Mouse (Mus musculus) MEL (cell line): ENCODE results near the gene Gopc. TPM values are rescaled to one million over a fixed set of nuclear protein-coding genes. Genes with fewer than 3 reads are reported as not detected.

Experiments
- DNase-seq: peaks from one replicate; pipeline ENCODE4 v3.0.0; 2011; ENCODE audit warnings: low read depth, low spot score
- H3K27ac ChIP-seq: 2 replicates; pipeline ENCODE4 v1.5.1; 2012; ENCODE audit warnings: low read depth, mild to moderate bottlenecking, control low read depth, low read length, moderate library complexity; ENCODE audit not compliant: control insufficient read depth
- H3K27me3 ChIP-seq, 2 experiments: fragments of 150-350 bp in 1 of 2; sonication (generic) in 1 of 2; 2 replicates each; pipeline ENCODE4 v1.6.1; 2012; ENCODE audit warnings: low read length in 2 of 2, mild to moderate bottlenecking in 2 of 2, improper control_type of control experiment in 1 of 2, moderate library complexity in 1 of 2; ENCODE audit not compliant: insufficient read depth in 2 of 2, control insufficient read depth in 1 of 2
- H3K36me3 ChIP-seq, 2 experiments: 2 replicates each; pipeline ENCODE4 v1.6.1; 2012 to 2014; ENCODE audit warnings: low read length in 2 of 2, improper control_type of control experiment in 1 of 2, inconsistent platforms in 1 of 2, mild to moderate bottlenecking in 1 of 2; ENCODE audit not compliant: insufficient read depth in 2 of 2, control insufficient read depth in 1 of 2
- H3K4me1 ChIP-seq, 2 experiments: fragments of 150-350 bp in 1 of 2; sonication (generic) in 1 of 2; 2 replicates each; pipeline ENCODE4 v1.6.1; 2012; ENCODE audit warnings: low read length in 2 of 2, improper control_type of control experiment in 1 of 2, mild to moderate bottlenecking in 1 of 2; ENCODE audit not compliant: insufficient read depth in 2 of 2, control insufficient read depth in 1 of 2
- H3K4me3 ChIP-seq, 2 experiments: fragments of 150-350 bp in 1 of 2; sonication (generic) in 1 of 2; 2 replicates each; pipeline ENCODE4 v1.5.1; 2012; ENCODE audit warnings: low read depth in 2 of 2, low read length in 2 of 2, mild to moderate bottlenecking in 2 of 2, moderate library complexity in 2 of 2, control low read depth in 1 of 2, improper control_type of control experiment in 1 of 2; ENCODE audit not compliant: control insufficient read depth in 1 of 2, insufficient read depth in 1 of 2
- H3K79me2 ChIP-seq: 2 replicates; pipeline ENCODE4 v1.6.1; 2012; ENCODE audit warnings: mild to moderate bottlenecking, low read length, moderate library complexity; ENCODE audit not compliant: control insufficient read depth, poor library complexity, insufficient read depth
- H3K9ac ChIP-seq: 2 replicates; pipeline ENCODE4 v1.6.1; 2012; ENCODE audit warnings: low read depth, mild to moderate bottlenecking, control low read depth, low read length, moderate library complexity; ENCODE audit not compliant: control insufficient read depth, poor library complexity, severe bottlenecking
- H3K9me3 ChIP-seq: fragments of 150-350 bp; sonication (generic); replicated peaks from 2 replicates; pipeline ENCODE4 v1.6.1; 2012; ENCODE audit warnings: mild to moderate bottlenecking, low read length, improper control_type of control experiment, moderate library complexity; ENCODE audit not compliant: insufficient read depth
- BHLHE40 ChIP-seq: IDR thresholded peaks from 2 replicates; pipeline ENCODE4 v1.6.1; 2012; ENCODE audit warnings: low read depth, mild to moderate bottlenecking, inconsistent platforms, low read length, improper control_type of control experiment, borderline replicate concordance
- CHD1 ChIP-seq: IDR thresholded peaks from 2 replicates; pipeline ENCODE4 v1.6.1; 2012; ENCODE audit warnings: low read depth, mild to moderate bottlenecking, inconsistent platforms, low read length, improper control_type of control experiment
- CHD2 ChIP-seq: IDR thresholded peaks from 2 replicates; pipeline ENCODE4 v1.6.1; 2011; ENCODE audit warnings: low read length, improper control_type of control experiment
- CTCF ChIP-seq, 3 experiments: IDR thresholded peaks in 2 of 3; conservative IDR thresholded peaks in 1 of 3; 2 replicates each; pipeline ENCODE4 v1.5.1; 2011 to 2012; ENCODE audit warnings: low read length in 3 of 3, low read depth in 2 of 3, mild to moderate bottlenecking in 2 of 3, improper control_type of control experiment in 1 of 3, inconsistent platforms in 1 of 3, mixed read lengths in 1 of 3, moderate library complexity in 1 of 3; ENCODE audit not compliant: control insufficient read depth in 1 of 3, insufficient read depth in 1 of 3, poor library complexity in 1 of 3, severe bottlenecking in 1 of 3
- E2F4 ChIP-seq: IDR thresholded peaks from 2 replicates; pipeline ENCODE4 v1.6.1; 2011; ENCODE audit warnings: low read depth, low read length, improper control_type of control experiment, borderline replicate concordance
- ELF1 ChIP-seq: IDR thresholded peaks from 2 replicates; pipeline ENCODE4 v1.6.1; 2014; ENCODE audit warnings: low read depth, mild to moderate bottlenecking, inconsistent platforms, low read length, improper control_type of control experiment, moderate library complexity
- EP300 ChIP-seq, 2 experiments: IDR thresholded peaks; 2 replicates each; pipeline ENCODE4 v1.6.1; 2011; ENCODE audit warnings: improper control_type of control experiment in 2 of 2, low read length in 2 of 2, low read depth in 1 of 2, mild to moderate bottlenecking in 1 of 2
- ETS1 ChIP-seq: IDR thresholded peaks from 2 replicates; pipeline ENCODE4 v1.6.1; 2012; ENCODE audit warnings: low read depth, mild to moderate bottlenecking, inconsistent platforms, low read length, improper control_type of control experiment, moderate library complexity
- GATA1 ChIP-seq: IDR thresholded peaks from 2 replicates; pipeline ENCODE4 v1.6.1; 2011; ENCODE audit warnings: low read depth, low read length, improper control_type of control experiment
- HCFC1 ChIP-seq: IDR thresholded peaks from 2 replicates; pipeline ENCODE4 v1.6.1; 2012; ENCODE audit warnings: low read depth, mild to moderate bottlenecking, inconsistent platforms, low read length, improper control_type of control experiment, moderate library complexity
- JUND ChIP-seq: IDR thresholded peaks from 2 replicates; pipeline ENCODE4 v1.6.1; 2011; ENCODE audit warnings: low read depth, mild to moderate bottlenecking, improper control_type of control experiment, low read length
- KAT2A ChIP-seq: conservative IDR thresholded peaks from 2 replicates; pipeline ENCODE4 v1.6.1; 2012; ENCODE audit warnings: low read depth, low read length, improper control_type of control experiment, inconsistent platforms
- MAFK ChIP-seq: IDR thresholded peaks from 2 replicates; pipeline ENCODE4 v1.6.1; 2011; ENCODE audit warnings: low read depth, mild to moderate bottlenecking, low read length, improper control_type of control experiment, borderline replicate concordance
- MAX ChIP-seq: IDR thresholded peaks from 2 replicates; pipeline ENCODE4 v1.6.1; 2011; ENCODE audit warnings: low read length, improper control_type of control experiment
- MAZ ChIP-seq: IDR thresholded peaks from 2 replicates; pipeline ENCODE4 v1.6.1; 2012; ENCODE audit warnings: low read depth, mild to moderate bottlenecking, inconsistent platforms, low read length, improper control_type of control experiment
- MEF2A ChIP-seq: IDR thresholded peaks from 2 replicates; pipeline ENCODE4 v1.6.1; 2014; ENCODE audit warnings: low read depth, mild to moderate bottlenecking, inconsistent platforms, low read length, improper control_type of control experiment; ENCODE audit not compliant: poor library complexity, insufficient replicate concordance, severe bottlenecking; ENCODE audit errors: extremely low read depth
- MXI1 ChIP-seq: IDR thresholded peaks from 2 replicates; pipeline ENCODE4 v1.6.1; 2011; ENCODE audit warnings: mild to moderate bottlenecking, low read depth, low read length, improper control_type of control experiment
- MYB ChIP-seq: IDR thresholded peaks from 2 replicates; pipeline ENCODE4 v1.6.1; 2011; ENCODE audit warnings: mild to moderate bottlenecking, low read depth, low read length, improper control_type of control experiment
- MYC ChIP-seq: IDR thresholded peaks from 2 replicates; pipeline ENCODE4 v1.6.1; 2011; ENCODE audit warnings: low read depth, mild to moderate bottlenecking, low read length, improper control_type of control experiment, moderate library complexity
- NRF1 ChIP-seq: IDR thresholded peaks from 2 replicates; pipeline ENCODE4 v1.6.1; 2014; ENCODE audit warnings: low read depth, mild to moderate bottlenecking, inconsistent platforms, low read length, improper control_type of control experiment, moderate library complexity; ENCODE audit not compliant: poor library complexity, insufficient read depth, severe bottlenecking
- POLR2A ChIP-seq, 2 experiments: IDR thresholded peaks; 2 replicates each; pipeline ENCODE4 v1.6.1; 2011 to 2012; ENCODE audit warnings: low read length in 2 of 2, mild to moderate bottlenecking in 2 of 2, control low read depth in 1 of 2, improper control_type of control experiment in 1 of 2, low read depth in 1 of 2, moderate library complexity in 1 of 2; ENCODE audit not compliant: control insufficient read depth in 1 of 2, insufficient read depth in 1 of 2, poor library complexity in 1 of 2
- POLR2AphosphoS2 ChIP-seq: IDR thresholded peaks from 2 replicates; pipeline ENCODE4 v1.6.1; 2011; ENCODE audit warnings: low read length, improper control_type of control experiment
- POLR2AphosphoS5 ChIP-seq: IDR thresholded peaks from 2 replicates; pipeline ENCODE4 v1.6.1; 2012; ENCODE audit warnings: low read depth, borderline replicate concordance, mild to moderate bottlenecking, inconsistent platforms, low read length, moderate library complexity, mixed read lengths
- RAD21 ChIP-seq: IDR thresholded peaks from 2 replicates; pipeline ENCODE4 v1.6.1; 2011; ENCODE audit warnings: mild to moderate bottlenecking, low read depth, low read length, improper control_type of control experiment
- RCOR1 ChIP-seq: IDR thresholded peaks from 2 replicates; pipeline ENCODE4 v1.6.1; 2012; ENCODE audit warnings: low read depth, mild to moderate bottlenecking, inconsistent platforms, low read length, improper control_type of control experiment
- SIN3A ChIP-seq: IDR thresholded peaks from 2 replicates; pipeline ENCODE4 v1.6.1; 2012; ENCODE audit warnings: low read length, improper control_type of control experiment, inconsistent platforms
- SMC3 ChIP-seq: IDR thresholded peaks from 2 replicates; pipeline ENCODE4 v1.6.1; 2011; ENCODE audit warnings: low read depth, low read length, improper control_type of control experiment
- TAL1 ChIP-seq: IDR thresholded peaks from 2 replicates; pipeline ENCODE4 v1.6.1; 2012; ENCODE audit warnings: mild to moderate bottlenecking, inconsistent platforms, low read length, moderate library complexity, mixed read lengths
- TBP ChIP-seq: IDR thresholded peaks from 2 replicates; pipeline ENCODE4 v1.8.0; 2011; ENCODE audit warnings: low read depth, low read length, improper control_type of control experiment
- TCF12 ChIP-seq: IDR thresholded peaks from 2 replicates; pipeline ENCODE4 v1.6.1; 2014; ENCODE audit warnings: low read depth, mild to moderate bottlenecking, inconsistent platforms, low read length, improper control_type of control experiment, moderate library complexity
- UBTF ChIP-seq: IDR thresholded peaks from 2 replicates; pipeline ENCODE4 v1.6.1; 2012; ENCODE audit warnings: low read depth, mild to moderate bottlenecking, inconsistent platforms, low read length, improper control_type of control experiment, moderate library complexity, borderline replicate concordance; ENCODE audit not compliant: insufficient read depth
- USF2 ChIP-seq, 2 experiments: IDR thresholded peaks; 2 replicates each; pipeline ENCODE4 v1.6.1; 2011 to 2012; ENCODE audit warnings: improper control_type of control experiment in 2 of 2, low read length in 2 of 2, borderline replicate concordance in 1 of 2, inconsistent platforms in 1 of 2, low read depth in 1 of 2, mild to moderate bottlenecking in 1 of 2; ENCODE audit not compliant: insufficient read depth in 1 of 2
- ZC3H11A ChIP-seq: IDR thresholded peaks from 2 replicates; pipeline ENCODE4 v1.6.1; 2012; ENCODE audit warnings: low read depth, mild to moderate bottlenecking, inconsistent platforms, low read length, improper control_type of control experiment
- ZKSCAN1 ChIP-seq: IDR thresholded peaks from 2 replicates; pipeline ENCODE4 v1.6.1; 2012; ENCODE audit warnings: low read depth, mild to moderate bottlenecking, inconsistent platforms, low read length, improper control_type of control experiment, moderate library complexity
- ZMIZ1 ChIP-seq: IDR thresholded peaks from 2 replicates; pipeline ENCODE4 v1.6.1; 2012; ENCODE audit warnings: low read depth, mild to moderate bottlenecking, inconsistent platforms, low read length, improper control_type of control experiment, moderate library complexity
- ZNF384 ChIP-seq: IDR thresholded peaks from 2 replicates; pipeline ENCODE4 v1.6.1; 2012; ENCODE audit warnings: low read depth, mild to moderate bottlenecking, inconsistent platforms, low read length, improper control_type of control experiment
- polyA plus RNA-seq, 2 experiments: library from polyadenylated mRNA; stranded (reverse) in 1 of 2; unstranded in 1 of 2; fragments of >175 nt in 1 of 2; fragments of >200 nt in 1 of 2; gene quantifications; 2 replicates each; pipeline versions ENCODE4 v1.2.1 to v1.2.4; 2012; ENCODE audit warnings: low replicate concordance in 2 of 2, low read depth in 1 of 2; ENCODE audit not compliant: insufficient read length in 2 of 2, insufficient read depth in 1 of 2, missing spikeins in 1 of 2
- total RNA-seq: library from RNA; depleted of rRNA; stranded (reverse); fragments of 300-350 nt; gene quantifications from 2 replicates; pipeline ENCODE4 v1.2.3, GENCODE M21; 2012

Gene Gopc
- total and polyA plus RNA-seq, 3 experiments, result 6.2 to 8.2 TPM; not detected in 1

GRCm38 (mm10) chr10:52417299-52417997 lies 35.5 kb upstream of the Gopc start, which contains the start of gene Nus1:
Gene Nus1, plus strand, starts transcription at chr10:52417547.
- Histone ChIP-seq H3K4me1 (peaks cover 8 to 12% of the 10 kb centered on the region in 2 experiments), H3K27me3 (no peaks in the 10 kb centered on the region), H3K79me2 (peaks cover 46% of the 10 kb centered on the region), H3K27ac (peak within 1 kb of the TSS; percentile 62), H3K4me3 (peak within 1 kb of the TSS; percentile 89 to 99), H3K36me3 (peaks cover 0 to 28% of the 10 kb centered on the region in 2 experiments; a peak in 3 of 4 replicates), H3K9ac (peak within 1 kb of the TSS; percentile 85), H3K9me3 (no peaks in the 10 kb centered on the region)
- DNase-seq, result peak; percentile 98
- TF ChIP-seq MXI1 (0 out of 2 replicates have a peak, but pooled peaks have one; percentile 2), ETS1 (no peak), POLR2AphosphoS5 (no peak), MAZ (no peak), GATA1 (0 out of 2 replicates have a peak, but pooled peaks have one; percentile 22), SMC3 (peak; percentile 37), POLR2A (IDR thresholded peaks at IDR 0.05; ENCODE audit: control insufficient read depth in 1 of 2, insufficient read depth in 1 of 2, low read depth in 1 of 2, low read length in 2 of 2, poor library complexity in 1 of 2) (peak; percentile 77 to 97; a peak in 3 of 4 replicates), JUND (no peak), ELF1 (peak; percentile 47; the same call in 1 of the 2 replicates), MYB (no peak), KAT2A (no peak; the same call in 1 of the 2 replicates), EP300 (IDR thresholded peaks at IDR 0.05; ENCODE audit: low read depth in 1 of 2, low read length in 2 of 2) (no peak), USF2 (IDR thresholded peaks at IDR 0.05; ENCODE audit: borderline replicate concordance in 1 of 2, insufficient read depth in 1 of 2, low read depth in 1 of 2, low read length in 2 of 2) (no peak), TBP (peak; percentile 61; the same call in 1 of the 2 replicates), HCFC1 (peak; percentile 89), CTCF (IDR thresholded peaks at IDR 0.05 in 2 of 3, conservative IDR thresholded peaks at IDR 0.05 in 1 of 3; ENCODE audit: control insufficient read depth in 1 of 3, insufficient read depth in 1 of 3, low read depth in 2 of 3, low read length in 3 of 3, poor library complexity in 1 of 3, severe bottlenecking in 1 of 3) (peak; percentile 68 to 93 (median 92)), E2F4 (no peak), MAFK (no peak), BHLHE40 (no peak), TCF12 (peak; percentile 76), UBTF (no peak), POLR2AphosphoS2 (no peak), ZC3H11A (no peak), MYC (no peak), CHD1 (no peak), ZNF384 (no peak), MAX (no peak; the same call in 1 of the 2 replicates), MEF2A (no peak), SIN3A (peak; percentile 61; the same call in 1 of the 2 replicates), NRF1 (no peak), RAD21 (no peak), TAL1 (no peak), CHD2 (no peak), RCOR1 (no peak), ZMIZ1 (no peak), ZKSCAN1 (no peak)
